Mouse (Mus musculus) lung, postnatal 14 days (tissue): ENCODE measurements at regions not wholly inside any gene's neighbourhood (a gene's known extent, or its start where the extent isn't known, plus 50 kb on each side); places are given as distances from the start of the nearest gene placed in this dataset.
"Not testable (repeated sequence)": the region's sequence is repeated elsewhere in the genome, so short reads cannot be mapped to it uniquely, and the experiment has no call there.

Source experiments
- DNase-seq: peaks from one replicate; pipeline ENCODE4 v3.0.0; 2021

- no peak for DNase-seq
These were observed 472.6 kb upstream of the Sall1 start for GRCm38 (mm10) chr8:89516602-89517001.

- no peak for DNase-seq
These were observed 470.3 kb upstream of the Sall1 start for GRCm38 (mm10) chr8:89514270-89514669.

GRCm38 (mm10) chr8:89507639-89508038, 463.7 kb upstream of the Sall1 start:
- DNase-seq: no peak

DNA sequence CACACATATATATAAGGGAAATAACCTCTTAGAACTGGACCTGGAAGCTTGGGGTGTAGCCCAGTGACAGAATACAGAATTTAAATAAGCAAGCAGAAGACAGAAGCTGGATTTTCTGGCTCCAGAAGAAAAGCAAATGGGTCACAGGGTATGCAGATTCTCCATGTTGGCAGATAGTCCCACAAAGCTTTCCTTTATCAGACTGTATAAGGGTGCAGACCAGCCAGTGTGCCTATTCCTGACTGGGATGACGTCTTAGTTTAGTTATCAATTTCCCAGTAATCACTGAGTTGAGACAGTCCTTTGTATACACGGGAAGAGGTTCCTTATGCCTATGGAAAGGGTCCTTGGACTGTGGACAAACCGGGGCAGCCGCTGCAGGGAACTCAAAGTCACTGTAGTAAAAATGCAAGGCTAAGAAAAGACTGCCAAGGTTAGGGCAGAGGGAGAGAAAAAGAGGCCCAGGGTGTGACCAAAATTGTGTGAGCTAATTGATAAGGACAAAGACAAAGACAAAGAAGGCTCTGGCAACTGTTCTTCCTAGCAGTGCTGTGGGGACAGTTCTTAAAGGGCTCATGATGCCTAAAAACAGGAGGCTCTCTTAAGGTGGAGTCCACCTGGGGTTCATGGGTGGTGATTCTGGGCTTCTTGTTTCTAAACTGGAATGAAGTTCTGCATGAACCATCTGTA, 459.7 kb upstream of the Sall1 start:
- no peak for DNase-seq

DNA sequence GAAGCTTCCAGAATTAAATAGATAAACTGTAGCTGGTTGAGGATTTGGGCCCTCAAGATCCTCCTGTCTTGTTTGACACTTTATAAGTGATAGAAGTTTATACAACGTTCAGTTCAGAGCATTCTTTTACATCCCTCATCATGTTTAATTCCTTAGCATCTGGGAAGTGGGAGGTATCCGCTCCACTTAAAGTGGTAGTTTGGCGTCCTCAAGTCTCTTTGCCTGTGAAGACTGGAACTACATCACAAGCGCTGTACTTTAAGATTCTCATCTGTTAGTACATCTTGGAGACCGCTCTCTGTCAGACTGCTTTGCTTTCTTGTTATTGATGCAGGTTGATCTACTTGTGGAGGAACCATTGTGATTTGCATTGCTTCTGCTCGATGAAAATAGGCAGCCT, 459.1 kb upstream of the Sall1 start:
- no peak for DNase-seq

DNA sequence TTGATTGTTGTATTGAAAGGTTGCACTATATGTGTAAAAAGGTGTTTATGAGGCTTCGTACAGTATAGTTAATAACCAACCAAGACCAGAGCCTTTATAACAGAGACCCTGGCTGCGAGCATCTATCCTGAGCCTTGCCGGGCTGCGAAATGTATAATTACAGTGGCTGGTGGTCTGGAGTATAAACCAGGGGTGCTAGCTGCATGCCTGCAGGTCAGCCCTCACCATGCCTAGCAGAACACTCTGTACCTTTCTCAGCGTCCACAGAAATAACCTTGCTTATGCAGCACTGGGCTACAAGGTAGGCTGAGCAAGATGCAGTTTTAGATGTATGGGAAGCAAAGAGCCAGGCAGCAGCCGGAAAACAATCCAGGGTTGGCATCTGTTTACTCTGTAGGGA, 457.8 kb upstream of the Sall1 start:
- no peak for DNase-seq

DNA sequence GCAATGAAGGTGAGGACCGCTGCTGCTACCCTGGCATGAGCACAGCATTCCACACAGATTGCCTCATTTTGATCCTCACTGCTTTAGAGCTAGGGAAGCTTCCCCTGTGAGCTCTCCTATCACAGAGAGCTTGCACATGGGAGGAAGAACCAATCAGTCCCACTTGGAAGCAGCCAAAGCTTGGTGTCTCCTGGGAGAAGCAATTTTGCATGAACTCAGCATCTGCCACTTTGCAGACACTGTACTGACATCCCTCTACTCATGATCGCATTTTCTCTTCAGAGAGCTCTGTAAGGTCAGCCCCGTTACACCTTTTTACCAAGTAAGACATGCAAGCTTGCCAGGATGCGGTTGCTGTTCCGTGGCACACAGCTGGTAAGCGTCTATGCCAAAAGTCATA, 455.9 kb upstream of the Sall1 start:
- no peak for DNase-seq

GRCm38 (mm10) chr8:89498088-89498695, 454.2 kb upstream of the Sall1 start:
- no peak for DNase-seq

- no peak for DNase-seq
These were observed 448.4 kb upstream of the Sall1 start for GRCm38 (mm10) chr8:89492336-89492735.

- DNase-seq: not testable (repeated sequence)
These were observed 438.5 kb upstream of the Sall1 start for GRCm38 (mm10) chr8:89482481-89482880.

- no peak for DNase-seq
These were observed 433.0 kb upstream of the Sall1 start for GRCm38 (mm10) chr8:89476930-89477329.

DNA sequence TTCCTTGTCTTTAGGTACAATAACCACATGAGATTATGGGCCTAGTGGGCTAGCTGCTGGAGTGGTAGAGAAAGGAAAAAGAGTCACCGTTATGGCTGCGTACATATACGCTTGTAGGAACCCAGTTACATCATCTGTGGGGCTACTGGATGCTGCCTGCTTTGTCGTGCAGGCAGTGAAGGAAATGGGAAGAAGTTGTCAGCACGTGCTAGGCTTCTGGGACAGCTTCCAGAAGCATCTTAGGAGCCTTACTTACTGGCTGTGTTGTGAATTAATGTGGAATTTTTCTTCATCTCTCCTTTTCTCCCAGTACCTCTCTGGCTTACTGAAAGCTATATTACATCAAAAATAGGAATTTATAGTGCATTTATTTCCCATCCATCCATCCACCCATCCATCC, 427.2 kb upstream of the Sall1 start:
- no peak for DNase-seq

DNA sequence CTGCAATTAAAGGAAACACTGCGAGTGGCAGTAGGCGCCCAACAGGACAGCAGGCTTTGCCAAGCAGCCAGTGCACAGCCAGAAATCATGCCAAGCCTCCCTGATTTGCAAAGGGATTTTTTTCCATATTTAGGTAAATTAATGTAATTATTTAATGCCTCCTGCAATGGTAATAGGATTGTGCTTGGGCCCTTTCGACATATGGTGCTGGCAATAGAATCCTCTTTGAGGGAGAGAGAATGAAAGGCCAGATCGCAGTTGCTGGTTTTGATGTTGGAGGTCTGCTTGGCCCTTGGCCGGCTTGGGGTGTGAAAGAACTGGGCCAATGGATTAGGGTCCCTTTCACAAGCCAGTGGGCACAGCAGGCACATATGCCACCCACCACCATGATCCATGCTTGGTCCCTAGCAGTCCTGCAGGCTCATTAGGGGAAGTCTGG, 424.8 kb upstream of the Sall1 start:
- DNase-seq: no peak

- no peak for DNase-seq
These were observed 421.3 kb upstream of the Sall1 start for GRCm38 (mm10) chr8:89465211-89465753.

DNA sequence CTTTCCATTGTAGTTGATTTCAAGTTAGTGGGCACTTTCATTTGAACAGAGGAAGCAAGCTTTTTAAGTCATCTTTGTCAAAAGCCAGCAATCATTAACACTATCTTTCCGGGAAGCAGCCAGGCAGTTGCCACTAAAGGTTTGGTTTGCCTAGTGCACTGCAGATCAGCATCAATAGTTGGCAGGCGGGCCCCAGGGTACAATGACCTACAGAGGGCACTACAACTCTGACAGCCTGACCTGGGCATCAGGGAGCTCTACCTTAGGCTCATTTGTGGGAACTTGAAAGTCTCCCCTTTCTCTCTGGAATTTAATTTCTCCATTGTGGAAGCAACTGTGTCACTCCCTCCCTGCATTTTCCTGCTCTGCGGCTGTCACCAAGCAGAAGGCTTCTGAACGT, 412.6 kb upstream of the Sall1 start:
- DNase-seq: no peak

GRCm38 (mm10) chr8:89455731-89456130, 411.8 kb upstream of the Sall1 start:
- no peak for DNase-seq

GRCm38 (mm10) chr8:89454197-89454596, 410.2 kb upstream of the Sall1 start:
- DNase-seq: no peak

DNA sequence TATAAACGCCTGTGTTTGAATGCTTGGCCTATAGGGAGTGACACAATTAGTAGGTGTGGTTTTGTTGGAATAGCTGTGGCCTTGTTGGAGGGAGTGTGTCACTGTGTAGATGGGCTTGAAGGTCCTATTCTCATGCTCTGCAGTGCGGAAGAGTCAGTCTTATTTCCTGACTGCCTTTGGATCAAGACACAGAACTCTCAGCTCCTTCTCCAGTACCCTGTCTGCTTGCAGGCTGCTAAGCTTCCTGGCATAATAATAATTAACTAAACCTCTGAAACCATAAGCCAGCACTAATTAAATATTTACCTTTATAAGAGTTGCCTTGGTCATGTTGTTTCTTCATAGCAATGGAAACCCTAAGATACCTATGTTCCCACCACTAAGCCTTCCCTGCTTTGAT, 409.8 kb upstream of the Sall1 start:
- no peak for DNase-seq

- DNase-seq: no peak
These were observed 400.5 kb upstream of the Sall1 start for GRCm38 (mm10) chr8:89444466-89444865.

DNA sequence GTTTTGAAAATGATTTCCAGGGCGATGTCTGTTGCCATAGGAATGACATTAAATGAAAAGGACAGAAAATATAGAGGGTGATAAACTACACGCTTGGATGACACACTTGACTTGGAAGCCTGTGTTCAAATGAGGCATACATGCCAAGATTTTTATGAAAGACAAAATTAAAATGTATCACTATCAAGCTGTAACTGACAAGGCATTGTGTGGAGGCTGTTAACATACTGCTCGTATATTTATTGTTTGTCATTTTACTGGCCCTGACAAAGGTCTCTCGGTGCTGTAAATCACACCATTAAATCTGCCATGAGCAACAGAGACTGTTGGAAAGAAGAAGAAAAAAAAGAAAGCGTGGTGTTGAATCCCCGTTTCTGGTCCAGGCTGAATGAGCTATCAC, 395.3 kb upstream of the Sall1 start:
- no peak for DNase-seq

DNA sequence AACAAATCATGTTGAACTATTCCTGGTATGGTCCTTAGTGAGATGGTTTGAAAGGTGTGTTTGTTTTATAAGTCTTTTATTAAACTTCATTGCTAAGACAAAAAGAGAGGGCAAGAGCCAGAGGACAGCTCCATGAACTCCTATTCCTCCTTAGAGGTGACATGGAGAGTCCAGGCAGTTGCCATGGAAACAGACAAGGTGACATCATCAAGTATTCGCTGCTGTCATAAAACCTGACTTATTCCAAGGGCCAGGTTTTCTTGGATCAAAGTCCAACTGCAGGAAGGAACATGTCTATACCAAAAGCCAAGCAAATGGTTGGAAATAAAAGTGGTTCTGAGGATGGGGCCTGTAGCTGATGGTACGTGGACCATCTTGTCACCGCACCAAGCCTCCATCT, 383.0 kb upstream of the Sall1 start:
- DNase-seq: no peak

DNA sequence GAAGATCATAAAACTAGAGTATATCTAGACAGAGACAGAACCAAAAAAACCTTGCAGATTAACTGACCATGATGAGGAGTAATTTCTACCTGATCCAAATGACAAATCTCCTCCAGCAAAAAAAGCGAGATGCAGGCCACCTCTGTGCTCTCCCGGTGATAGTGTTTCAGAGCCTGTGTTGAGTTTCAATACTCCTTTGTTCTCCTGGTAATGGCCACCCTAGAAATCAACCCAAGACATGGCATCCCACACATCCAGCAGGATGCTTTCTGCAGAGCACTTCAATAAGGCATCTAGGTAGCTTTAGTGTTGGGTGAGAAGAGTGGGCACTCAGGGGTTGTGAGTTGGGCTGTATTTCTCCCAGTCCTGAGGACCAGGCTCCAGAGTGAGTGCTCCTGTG, 371.3 kb upstream of the Sall1 start:
- no peak for DNase-seq

DNA sequence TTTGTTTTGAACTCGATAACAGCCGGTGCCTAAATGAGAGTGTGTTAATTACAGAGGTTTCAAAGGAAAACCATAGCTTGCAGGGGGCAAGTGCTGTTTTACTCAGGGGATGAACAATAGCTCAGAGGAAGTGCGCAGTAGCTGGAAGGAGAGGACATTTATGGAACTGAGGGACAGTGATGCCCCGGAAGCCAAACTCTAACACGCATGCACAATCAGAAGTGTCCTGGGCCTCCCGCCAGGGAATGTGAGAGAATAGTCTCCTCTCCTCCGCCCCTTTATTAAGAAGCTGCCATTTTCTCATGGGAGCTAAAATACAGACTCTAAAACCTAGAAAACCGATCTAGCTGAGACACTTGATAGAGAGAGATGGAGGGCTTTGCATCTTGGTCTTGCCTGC, 368.5 kb upstream of the Sall1 start:
- no peak for DNase-seq

- DNase-seq: no peak
These were observed 368.1 kb upstream of the Sall1 start for GRCm38 (mm10) chr8:89412046-89412445.

GRCm38 (mm10) chr8:89406688-89407087, 362.7 kb upstream of the Sall1 start:
- no peak for DNase-seq
